Mouse (Mus musculus) yolk sac, embryonic 10.5 days (tissue): ENCODE results near the gene Dpep3.

Experiments
- DNase-seq: peaks from one replicate; pipeline ENCODE4 v3.0.0-alpha.2; 2017; ENCODE audit warnings: low spot score

Gene Dpep3

GRCm38 (mm10) chr8:105975363-105975762, 3.9 kb downstream of the Dpep3 start:
- DNase-seq, result no peak

DNA sequence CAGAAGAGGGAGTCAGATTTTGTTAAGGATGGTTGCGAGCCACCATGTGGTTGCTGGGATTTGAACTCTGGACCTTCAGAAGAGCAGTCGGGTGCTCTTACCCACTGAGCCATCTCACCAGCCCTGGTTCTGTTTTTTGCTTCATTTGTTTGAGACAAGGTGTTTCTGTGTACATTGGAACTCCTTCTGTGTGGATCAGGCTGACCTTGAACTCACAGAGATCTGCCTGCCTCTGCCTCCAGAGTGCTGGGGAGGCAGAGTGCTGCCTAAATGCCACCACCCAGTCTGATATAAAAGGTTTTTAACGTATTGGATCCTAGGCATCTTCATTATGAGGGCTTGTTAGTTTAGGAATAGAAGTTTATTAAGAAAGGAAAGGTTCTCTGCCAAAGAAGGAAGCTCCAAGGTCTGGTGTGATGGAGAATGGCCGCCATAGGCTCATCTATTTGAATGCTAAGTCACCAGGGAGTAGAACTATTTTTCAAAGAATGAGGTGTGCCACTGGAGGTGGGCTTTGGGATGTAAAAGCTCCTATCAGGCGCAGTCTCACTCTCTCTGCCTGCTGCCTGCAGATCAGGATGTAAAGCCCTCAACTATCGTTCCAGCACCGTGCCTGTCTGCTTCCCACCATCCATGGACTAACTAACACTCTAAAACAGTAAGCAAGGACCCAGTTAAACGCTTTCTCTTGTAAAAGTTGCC, 8.1 kb downstream of the Dpep3 start:
- no peak for DNase-seq

- DNase-seq, result no peak
Measured at GRCm38 (mm10) chr8:105969367-105969766, 9.9 kb downstream of the Dpep3 start.

GRCm38 (mm10) chr8:105966692-105967311, 12.4 kb downstream of the Dpep3 start:
- DNase-seq, result peak; percentile 29

DNA sequence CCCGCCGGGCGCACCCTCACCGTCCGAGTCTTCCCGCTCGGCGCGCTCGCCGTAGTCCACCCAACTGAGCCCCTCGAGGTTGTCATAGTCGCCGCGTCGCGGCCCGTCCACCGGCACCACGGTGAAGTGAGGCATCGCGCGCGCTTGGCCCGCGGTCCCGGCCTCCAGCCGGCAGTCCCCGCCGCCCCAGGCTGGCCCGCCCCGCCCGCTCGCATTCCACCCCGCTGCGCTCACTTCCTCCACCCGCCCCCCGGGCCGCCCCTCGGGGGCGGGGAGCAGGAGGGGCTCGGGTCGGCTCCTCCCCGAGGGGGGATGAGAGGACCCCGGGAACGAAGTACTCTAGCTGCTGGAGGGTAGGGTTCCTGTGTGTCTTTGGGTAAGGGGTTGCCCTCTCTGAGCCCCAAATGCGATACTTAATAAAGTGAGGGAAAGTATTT, 13.3 kb downstream of the Dpep3 start, which contains the start of gene Slc12a4:
Gene Slc12a4, minus strand, starts transcription at position 193 of the 437 bp plus-strand sequence.
- peak; percentile 88 for DNase-seq

DNA sequence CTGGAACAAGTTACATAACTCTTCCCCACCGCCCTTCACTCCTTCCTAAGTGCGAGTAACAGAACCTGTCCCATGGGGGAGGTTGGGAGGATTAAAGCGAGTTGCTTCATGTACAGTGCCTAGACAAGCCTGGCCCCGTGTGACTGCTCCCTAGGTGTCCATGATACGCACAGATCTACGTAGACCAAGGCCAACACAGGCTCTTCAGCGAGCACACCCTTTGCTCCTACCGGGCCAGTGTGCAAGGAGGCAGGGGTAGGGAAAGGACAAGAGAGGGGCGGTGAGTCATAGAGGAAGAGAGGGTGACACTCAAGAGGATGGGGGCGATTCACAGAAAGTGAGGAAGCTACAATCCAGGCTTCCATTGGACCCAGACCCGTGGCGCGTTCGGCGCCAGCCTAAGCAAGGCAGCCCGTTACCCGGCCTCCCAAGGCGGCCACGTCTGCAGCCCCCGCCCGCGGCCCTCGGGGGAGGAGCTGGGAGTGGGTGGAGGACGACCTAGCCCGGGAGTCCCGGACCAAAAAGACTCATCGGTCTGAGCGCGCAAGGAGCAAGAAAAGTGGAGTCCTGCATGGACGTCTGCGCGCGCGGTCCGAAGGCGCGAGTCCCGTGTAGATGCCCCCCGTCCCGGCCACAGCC, 13.8 kb downstream of the Dpep3 start:
- DNase-seq, result peak; percentile 68

DNA sequence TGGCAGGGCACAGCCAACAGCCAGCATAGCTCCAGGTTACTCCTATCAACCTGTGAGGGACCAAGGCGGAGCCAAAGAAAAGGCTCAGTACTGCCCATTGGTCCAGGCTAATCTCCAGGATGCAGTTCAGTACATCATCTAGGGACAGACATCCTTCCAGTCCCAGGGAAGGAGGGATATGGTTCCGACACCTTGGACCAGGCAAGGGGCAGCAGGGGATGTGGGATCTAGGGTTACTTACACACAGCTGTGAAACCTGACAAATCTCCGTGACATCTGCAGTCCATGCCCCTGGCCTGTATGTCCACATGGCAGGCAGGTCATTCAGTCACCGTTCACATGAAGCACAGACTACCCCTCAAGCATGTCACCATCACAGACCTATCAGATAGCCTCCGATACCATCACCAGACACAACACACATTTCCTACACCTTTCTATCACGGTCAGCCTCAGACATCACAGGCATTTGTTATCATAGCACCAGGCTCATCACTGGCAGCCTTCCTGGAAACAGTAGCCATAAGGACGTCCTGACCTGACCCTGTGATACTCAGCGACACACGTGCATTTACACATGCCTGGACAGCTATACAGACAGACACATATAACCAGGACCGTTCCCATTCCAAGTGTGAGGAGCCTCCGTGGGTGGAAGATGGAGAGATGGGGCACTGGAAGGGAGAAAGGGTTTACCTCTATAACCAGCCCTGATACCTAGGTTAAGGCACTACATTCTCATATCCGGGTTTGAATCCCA, 14.5 kb downstream of the Dpep3 start:
- no peak for DNase-seq

GRCm38 (mm10) chr8:105961536-105961935, 17.7 kb downstream of the Dpep3 start:
- no peak for DNase-seq

- DNase-seq, result no peak
Measured at GRCm38 (mm10) chr8:105961101-105961500, 18.1 kb downstream of the Dpep3 start.

GRCm38 (mm10) chr8:105959350-105959749, 19.9 kb downstream of the Dpep3 start:
- no peak for DNase-seq

- no peak for DNase-seq
Measured at GRCm38 (mm10) chr8:105957813-105958212, 21.4 kb downstream of the Dpep3 start.

DNA sequence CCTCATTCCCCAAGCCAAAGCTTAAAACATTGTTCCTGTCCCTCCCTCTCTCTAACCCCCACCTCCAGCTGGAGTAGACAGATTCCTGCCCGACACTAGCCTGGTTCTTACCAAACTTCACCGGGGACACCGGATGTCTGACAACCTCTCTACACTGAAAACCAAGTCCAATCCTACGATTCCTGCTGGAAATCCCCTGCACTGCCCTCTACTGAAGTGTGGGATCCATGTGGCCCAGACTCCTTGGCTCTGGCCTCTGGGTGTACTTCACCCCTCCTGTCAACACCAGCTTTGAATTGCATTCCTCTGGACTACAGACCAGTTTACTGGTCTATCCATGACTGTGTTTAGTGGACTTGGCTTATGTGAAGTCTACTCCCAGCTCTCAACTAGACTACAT, 22.7 kb downstream of the Dpep3 start:
- DNase-seq, result no peak

GRCm38 (mm10) chr8:105951057-105951659, 28.1 kb downstream of the Dpep3 start:
- no peak for DNase-seq

DNA sequence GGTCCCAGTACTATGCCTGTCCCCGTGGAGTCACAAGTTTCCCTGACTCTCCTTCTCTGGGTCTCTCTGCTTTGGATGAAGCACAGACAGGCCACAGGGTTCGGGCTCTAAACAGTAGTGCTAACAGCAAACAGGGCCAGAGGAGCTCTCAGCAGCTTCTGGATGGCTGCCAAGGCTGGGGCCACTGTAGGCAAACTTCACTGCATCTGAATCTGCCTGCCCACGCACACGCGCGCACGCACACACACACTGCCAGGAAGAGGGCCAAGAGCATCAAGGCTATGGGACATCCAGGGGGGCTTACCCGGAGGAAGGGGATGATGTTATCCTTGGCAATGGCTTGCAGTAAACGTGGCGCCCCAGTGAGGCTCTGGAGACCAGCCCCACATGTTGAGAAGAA, 29.9 kb downstream of the Dpep3 start:
- no peak for DNase-seq

- DNase-seq, result no peak
Measured at GRCm38 (mm10) chr8:105943321-105943739, 35.9 kb downstream of the Dpep3 start, which contains the start of gene Lcat. Gene Lcat (minus strand): TSS chr8:105943382.

- peak; percentile 80 for DNase-seq
Measured at GRCm38 (mm10) chr8:105942542-105942941, 36.7 kb downstream of the Dpep3 start.

GRCm38 (mm10) chr8:105942026-105942425, 37.2 kb downstream of the Dpep3 start:
- DNase-seq, result no peak

- DNase-seq, result no peak
Measured at GRCm38 (mm10) chr8:105938306-105938669, 40.9 kb downstream of the Dpep3 start, which contains the start of gene Psmb10. Gene Psmb10 (minus strand): TSS chr8:105938444.

DNA sequence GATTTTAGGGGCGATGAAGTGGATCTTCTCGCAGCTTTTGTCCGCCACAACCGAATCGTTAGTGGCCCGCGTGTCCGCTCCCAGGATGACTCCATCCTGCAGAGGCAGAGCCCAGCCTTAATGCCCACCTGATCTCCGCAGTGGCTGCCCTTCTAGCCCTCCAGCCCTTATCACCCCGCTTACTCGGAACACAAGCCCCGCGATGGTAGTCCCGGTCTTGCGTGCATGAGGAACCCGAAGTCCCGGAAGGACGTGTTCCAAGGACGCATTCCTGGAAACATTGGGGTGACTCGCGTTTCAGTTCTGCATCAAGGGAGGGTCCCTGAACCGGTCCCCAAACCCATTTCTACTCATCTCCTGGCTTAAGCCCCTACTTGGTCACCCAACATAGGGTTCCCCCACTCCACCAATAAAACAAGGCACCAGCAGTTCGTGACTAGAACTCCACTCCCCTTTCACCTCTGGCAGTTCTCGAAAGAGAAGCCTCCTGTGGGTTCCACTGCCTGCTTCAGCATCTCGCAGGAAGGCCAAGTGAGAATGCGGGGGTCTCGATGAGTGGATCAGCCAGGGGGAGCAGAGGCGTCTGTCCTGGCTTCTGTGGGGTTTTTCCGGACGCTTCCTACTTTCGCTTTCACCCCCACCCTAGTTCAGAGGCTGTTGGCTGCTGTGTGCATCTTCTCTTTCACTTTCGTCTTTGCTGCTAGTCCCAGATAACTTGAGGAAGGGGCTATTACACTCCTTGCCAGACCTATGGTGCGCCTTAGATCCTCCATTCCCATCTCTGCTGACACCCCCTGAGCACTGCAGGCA, 41.5 kb downstream of the Dpep3 start:
- no peak for DNase-seq

DNA sequence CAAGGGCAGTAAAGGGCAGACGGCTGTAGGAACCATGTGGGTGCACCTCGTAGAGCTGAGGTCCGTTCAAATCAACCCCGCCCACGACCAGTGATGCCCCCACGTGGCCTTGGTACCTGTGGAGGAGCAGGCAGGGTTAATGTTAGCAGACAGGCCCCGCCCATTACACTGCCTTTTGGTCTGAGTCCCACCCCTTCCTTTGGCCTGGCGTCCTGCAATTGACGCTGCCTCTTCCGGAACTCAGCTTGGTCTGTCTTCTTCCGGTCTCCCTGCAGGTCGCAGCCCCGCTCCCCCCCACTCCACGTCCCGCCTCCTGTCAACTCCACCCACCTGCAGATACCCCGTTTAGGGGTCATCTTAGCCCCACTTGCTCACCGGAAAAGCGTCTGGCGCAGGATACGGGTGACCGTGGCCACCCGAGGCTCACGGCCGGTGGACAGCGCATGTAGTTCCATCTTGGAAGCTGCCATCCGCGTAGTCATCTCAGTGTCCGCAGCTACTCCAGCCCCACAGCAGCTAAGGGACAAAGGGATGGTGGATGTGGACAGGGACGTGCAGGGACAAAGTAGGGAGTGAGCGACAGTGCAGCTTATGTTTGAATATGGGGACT, 42.3 kb downstream of the Dpep3 start:
- DNase-seq, result peak; percentile 93
